Mouse (Mus musculus) c-Kit-negative CD71-positive TER-119-positive erythroid progenitor cells, embryonic 14.5 days (primary cell): Measurements from ENCODE around the gene Sln.

Experiments used
- DNase-seq: peaks from one replicate; pipeline ENCODE4 v3.0.0-alpha.2; 2013; ENCODE audit warnings: low read depth, low spot score

The Sln gene

GRCm38 (mm10) chr9:53849864-53850263 lies at the start of gene Sln:
Gene Sln, plus strand, starts transcription at chr9:53850164.
- no peak for DNase-seq

DNA sequence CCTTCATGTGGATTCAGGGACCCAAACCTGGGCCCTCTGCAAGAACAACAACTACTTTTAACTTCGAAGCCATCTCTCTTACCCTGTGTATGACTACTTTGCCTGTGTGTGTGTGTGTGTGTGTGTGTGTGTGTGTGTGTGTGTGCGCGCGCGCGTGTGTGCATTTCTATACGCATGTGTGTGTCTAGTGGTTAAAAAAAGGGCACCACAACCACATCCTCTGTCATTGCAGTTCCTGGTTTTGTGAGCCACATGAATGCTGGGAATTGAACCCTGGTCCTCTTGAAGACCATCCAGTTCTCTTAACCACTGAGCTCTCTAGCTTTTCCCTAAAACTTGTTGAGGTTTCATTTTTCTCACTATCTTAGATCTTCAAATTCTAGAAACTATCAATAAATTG lies 47.0 kb upstream of the Sln start:
- no peak for DNase-seq

DNA sequence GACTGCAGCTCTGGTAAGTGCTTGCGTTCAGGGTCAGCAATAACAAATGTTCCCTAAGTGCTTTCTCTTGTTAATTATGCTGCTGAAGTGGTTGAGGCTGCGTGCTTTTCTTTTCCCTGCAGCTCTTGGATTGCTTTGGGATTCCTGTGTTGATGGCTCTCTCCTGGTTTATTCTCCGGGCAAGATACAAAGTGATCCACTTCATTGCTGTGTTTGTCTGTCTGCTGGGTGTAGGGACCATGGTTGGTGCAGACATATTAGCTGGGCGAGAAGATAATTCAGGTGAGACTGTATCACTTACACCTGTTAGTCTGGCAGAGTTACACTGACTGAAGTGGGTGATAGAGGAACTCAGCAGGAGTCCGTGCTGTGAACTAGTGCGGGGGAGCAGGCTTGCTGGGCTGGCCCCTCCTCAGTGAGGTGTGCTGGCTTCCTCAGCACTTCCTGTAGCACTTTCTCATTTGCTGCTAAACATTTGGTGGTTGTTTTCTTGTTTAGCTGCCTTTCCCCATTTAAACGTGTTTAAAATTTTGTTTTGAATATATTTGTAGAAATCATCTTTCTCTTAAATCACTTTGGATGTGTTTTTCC lies 43.4 kb upstream of the Sln start:
- DNase-seq, result no peak

- DNase-seq, result no peak
Observed at GRCm38 (mm10) chr9:53813418-53813817, 36.5 kb upstream of the Sln start.

DNA sequence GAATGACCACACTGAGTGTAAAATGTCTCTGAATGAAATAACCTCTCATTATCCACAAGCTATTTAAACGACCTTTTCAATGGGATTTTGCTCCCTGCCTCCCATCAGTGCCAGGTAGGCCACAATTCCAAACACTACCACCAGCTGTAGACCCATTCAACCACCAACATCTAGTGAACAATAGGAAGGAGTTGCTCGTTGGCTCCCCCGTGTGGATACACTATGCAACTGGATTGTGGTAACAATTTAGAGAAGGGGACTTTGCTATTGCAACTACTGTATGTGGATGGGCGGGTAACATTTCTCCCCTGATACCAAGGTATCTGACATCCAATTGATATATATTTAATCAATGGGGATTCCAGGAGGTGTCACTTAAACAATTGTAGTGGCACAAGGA lies 31.2 kb upstream of the Sln start:
- DNase-seq, result peak; percentile 3

- DNase-seq, result peak; percentile 2
Observed at GRCm38 (mm10) chr9:53825318-53825717, 24.6 kb upstream of the Sln start.

- no peak for DNase-seq
Observed at GRCm38 (mm10) chr9:53829081-53829865, 20.7 kb upstream of the Sln start.

- no peak for DNase-seq
Observed at GRCm38 (mm10) chr9:53829866-53830209, 20.1 kb upstream of the Sln start.

DNA sequence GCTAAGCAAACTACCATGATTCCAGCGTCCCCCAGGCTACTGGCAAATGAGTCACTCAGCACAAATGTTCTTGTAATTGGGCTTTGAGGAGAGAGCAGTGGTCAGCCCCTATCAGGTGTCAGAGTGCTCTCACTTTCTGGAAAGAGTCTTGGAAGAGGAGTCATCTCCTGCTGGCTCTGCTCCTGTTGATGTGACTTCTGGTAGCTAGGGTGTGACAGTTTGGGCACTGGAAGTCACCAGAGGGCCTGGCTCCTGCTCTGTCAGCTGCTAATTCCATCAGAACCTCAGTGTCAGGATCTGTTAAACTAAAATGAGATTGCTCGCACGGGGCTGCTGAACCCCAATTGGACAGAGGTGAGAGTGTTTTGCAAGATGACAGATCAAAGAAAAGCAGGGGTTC lies 14.9 kb upstream of the Sln start:
- no peak for DNase-seq

DNA sequence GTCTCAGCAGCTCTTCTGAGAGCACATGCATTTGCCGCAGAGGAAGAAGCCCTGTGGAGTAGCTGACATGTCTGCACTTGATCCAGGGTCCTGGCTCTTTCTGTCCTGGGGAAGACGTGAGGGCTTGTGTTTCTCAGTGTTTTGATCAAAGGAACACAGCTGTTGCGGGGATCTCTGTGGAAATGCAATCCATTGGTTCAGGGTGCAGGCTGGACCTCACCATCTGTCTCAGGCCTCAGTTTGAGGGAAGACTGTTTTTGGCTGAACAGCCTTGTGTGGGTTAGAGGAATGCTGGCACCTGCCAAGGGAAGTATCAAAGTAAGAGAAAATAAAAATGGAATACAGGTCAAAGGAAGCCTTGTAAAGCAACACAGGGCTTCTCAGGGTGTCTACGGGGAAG lies 14.0 kb upstream of the Sln start:
- DNase-seq, result no peak

DNA sequence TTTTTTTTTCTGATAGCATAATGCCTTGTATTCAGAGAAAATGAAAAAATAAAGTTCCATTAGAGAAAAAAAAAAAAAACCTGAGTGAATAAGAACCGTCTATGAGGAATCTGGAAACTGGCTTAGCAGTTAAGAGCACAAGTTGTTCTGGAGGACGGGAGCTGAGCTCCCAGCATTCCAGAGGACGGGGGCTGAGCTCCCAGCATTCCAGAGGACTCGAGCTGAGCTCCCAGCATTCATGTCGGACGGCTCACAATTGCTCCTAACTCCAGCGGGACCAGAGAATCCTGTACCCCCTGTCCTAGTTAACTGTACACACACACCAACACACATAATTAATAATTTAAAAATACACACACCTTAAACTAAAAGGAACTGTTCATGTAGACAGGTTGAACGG lies 11.1 kb upstream of the Sln start:
- no peak for DNase-seq

GRCm38 (mm10) chr9:53848548-53848947 lies 1.4 kb upstream of the Sln start:
- DNase-seq, result no peak

- no peak for DNase-seq
Observed at GRCm38 (mm10) chr9:53852158-53852557, 2.2 kb downstream of the Sln start.

DNA sequence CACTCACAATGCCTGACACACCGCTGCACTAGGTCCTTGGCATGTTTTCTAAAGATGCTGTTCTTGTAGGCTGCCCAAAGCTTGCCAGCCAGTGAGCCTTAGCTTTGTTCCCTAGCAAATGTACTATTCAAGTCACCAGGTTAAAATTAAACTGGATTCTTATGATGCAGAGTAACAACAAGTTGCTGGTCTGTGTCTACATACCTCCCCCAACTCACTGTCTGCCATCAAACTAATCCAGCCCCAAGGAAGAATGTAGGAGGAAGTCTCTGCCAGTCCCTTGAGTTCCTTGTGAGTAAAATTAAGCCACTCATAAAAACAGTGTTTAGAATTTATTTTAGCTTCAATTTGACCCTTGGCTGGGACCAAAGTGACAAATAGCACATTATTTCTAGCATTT lies 3.7 kb downstream of the Sln start:
- no peak for DNase-seq

DNA sequence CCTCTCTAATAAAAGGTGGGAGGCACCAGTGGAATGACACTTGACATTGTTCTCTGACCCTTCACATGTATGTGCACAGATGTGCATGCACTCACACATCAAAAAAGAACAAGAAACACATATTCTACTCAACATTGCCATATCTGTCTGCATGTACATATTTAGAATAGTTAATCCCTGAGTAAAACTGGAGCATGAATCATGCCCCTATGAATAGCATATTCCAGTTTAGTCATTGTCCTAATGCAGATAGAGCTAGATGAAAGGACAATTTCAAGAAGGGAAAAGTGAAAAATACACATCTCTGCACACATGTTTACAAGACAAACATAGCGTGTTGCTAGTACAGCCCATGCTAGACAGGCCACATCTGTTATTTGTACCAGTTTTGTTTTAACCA lies 4.6 kb downstream of the Sln start:
- DNase-seq, result no peak

DNA sequence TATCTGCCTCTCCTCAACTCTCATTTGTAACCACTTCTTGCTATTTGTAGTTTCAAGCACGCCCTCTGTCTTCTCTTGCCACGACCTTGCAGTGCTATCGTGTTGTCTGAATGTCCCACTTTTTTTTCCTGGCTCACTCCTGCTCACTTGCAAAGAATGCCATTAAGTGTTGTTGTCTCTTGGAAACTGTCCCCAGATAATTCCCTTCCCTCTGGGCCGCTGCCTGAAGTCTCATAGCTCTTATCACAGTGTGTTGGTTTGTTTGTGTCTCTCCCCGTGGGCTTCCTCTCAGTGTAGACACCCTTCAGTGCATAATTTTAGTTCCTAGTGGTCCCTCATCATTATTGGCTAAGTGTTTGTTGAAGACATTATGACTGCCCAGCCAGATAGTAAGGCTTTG lies 7.9 kb downstream of the Sln start:
- DNase-seq, result no peak

- no peak for DNase-seq
Observed at GRCm38 (mm10) chr9:53873239-53873638, 23.3 kb downstream of the Sln start.

DNA sequence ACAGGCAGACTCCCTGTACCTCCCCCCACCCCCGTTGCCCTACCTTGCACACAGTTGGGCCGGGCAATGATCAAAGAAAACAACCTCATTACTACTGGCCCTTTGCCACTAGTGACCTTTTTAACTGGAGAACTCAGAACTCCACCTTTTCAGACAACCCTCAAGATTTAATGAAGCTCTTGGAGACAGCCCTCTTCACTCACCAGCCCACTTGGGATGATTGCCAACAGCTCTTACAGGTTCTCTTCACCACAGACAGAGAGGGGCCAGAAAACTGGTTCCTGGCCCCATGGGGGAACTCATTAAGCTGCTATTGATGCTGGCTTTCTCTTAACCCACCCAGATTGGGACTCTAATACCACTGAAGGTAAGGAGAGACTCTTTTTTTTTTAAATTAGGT lies 27.5 kb downstream of the Sln start:
- no peak for DNase-seq

DNA sequence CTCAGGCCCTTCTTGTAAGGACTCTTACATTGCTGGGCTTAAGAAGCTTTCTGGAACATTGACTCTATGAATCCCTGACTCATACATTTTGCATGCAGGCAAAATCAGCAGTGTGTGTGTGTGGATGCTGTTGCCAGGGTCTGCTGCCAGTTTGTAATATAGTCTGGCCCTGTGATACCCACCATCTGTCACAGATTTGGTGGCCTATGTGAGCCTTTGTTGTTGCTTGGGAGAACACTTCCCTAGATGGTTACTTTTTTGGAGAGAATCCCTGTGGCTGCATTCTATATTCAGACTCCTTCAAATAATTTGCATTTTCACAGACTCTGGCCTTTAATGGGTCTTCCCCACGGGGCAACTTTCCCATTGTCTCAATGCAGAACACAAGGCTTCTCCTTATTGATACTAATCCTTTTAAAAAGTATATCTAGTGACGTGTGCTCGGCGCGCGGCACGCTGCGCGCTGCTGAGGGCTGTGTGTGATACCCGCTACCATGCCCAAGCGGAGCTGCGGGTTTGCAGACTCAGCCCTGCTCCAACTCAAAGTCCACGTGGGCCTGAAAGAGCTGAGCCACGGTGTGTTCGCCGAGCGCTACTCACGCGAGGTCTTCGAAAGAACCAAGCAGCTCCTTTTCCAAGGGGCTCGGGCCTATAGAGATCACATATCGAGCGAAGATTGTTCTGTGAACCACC lies 33.8 kb downstream of the Sln start:
- DNase-seq, result no peak

DNA sequence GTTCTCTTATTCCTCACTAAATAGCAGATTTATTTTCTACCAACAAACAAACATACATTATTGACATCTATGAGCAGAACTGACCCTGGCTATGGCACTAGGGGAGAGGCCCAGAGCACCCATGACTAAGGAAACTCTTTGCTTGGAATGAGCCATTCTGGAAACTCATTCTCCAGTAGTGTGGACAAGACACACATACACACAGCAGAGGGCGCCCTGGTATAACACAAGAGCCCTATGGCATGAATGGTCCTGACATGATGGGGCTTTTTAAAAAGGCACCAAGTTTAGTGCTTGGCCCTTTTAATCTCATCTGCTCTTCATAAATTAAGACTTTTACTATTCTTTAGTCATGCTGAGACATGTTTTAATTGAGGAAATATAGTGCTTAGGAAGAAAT lies 40.1 kb downstream of the Sln start:
- DNase-seq, result no peak

DNA sequence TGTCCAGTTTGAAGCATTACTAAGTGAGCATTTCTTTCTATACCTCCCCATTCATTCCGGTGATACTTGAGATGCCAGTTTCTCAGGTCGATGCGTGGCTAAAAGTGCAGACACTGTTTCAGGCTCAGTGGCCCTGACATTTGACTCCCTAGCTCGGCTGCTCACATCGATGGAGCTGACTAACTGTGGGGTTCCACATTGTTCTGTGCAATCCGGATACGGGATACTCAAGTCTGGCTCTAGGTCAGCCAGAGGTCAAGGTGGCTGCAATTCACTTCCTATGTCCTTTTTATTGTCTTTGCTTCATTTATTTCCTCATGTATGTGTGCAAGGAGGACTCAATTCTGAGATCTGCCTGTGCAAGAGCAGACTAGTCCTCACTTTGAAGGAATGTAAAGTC lies 45.9 kb downstream of the Sln start:
- no peak for DNase-seq

DNA sequence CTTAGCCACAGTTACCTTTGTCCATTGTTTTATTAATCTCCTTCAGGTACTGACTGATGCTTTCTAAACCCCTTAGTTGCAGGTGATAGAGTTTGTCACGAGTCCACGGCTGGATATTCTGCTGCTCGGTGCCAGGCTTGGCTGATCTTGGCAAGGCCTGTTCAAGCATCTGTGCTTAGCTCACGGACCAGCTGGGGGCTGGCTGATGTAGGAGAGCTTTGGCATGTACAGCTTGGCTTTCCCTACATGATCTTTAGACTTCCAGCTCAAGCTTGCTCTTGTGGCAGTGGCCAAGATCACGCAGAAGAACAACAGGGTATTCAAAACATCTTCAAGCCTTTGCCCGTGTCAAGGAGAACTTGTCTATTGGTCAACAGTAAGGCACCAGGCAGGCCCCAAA lies 49.9 kb downstream of the Sln start:
- no peak for DNase-seq

DNA sequence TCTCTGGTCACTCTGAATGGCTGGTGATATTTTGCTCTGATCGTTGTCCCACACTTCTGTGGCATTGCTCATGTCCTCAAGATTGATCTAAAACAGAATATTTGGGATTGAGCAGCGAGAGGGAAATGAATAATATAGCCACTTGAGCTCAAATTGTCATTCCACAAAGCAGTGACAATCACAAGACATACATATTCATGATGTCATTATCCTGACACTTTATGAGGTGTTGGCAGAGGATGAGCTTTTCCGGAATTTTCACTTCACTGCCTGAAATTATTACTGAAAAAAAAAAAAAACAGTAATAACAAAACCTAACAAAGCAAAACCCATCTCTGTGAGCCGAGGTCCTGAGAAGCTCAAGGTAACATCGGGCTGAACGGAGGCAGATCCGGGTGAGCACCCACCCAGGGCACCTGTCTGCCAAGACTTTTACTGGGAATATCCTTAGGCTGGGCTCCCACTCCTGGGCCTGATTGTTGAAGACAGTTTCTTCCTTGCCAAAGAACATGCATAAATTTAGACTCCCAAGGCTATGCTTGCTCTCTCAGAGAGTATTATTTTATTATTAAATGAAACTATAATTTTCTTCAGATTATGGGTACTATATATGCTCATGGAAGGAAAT lies 53.4 kb downstream of the Sln start:
- no peak for DNase-seq
